Mouse (Mus musculus) liver, embryonic 11.5 days (tissue): ENCODE measurements around the gene Cpb1. TPM values are rescaled to one million over a fixed set of nuclear protein-coding genes. Genes with fewer than 3 reads are reported as not detected.

Experiments
- ATAC-seq: fragments of 200-750 bp; cut with Nextera tagmentation; replicated peaks from 2 replicates; pipeline ENCODE4 v1.8.0; 2017; ENCODE audit warnings: moderate number of reproducible peaks, mild to moderate bottlenecking, moderate TSS enrichment, moderate library complexity; ENCODE audit not compliant: low FRiP score
- DNase-seq: peaks from one replicate; pipeline ENCODE4 v3.0.0-alpha.2; 2017; ENCODE audit warnings: low spot score
- H3K27ac ChIP-seq: fragments of 300-500 bp; sonication (generic); 2 replicates; pipeline ENCODE4 v1.5.1; 2014; ENCODE audit warnings: mild to moderate bottlenecking, low read depth, low read length, control low read depth
- H3K27me3 ChIP-seq: fragments of 300-500 bp; sonication (generic); replicated peaks from 2 replicates; pipeline ENCODE4 v1.6.1; 2014; ENCODE audit warnings: low read length, mixed read lengths; ENCODE audit not compliant: control insufficient read depth, insufficient read depth
- H3K36me3 ChIP-seq: fragments of 300-500 bp; sonication (generic); 2 replicates; pipeline ENCODE4 v1.6.1; 2014; ENCODE audit warnings: mild to moderate bottlenecking, low read length, moderate library complexity, mixed read lengths; ENCODE audit not compliant: control insufficient read depth, insufficient read depth
- H3K4me1 ChIP-seq: fragments of 300-500 bp; sonication (generic); replicated peaks from 2 replicates; pipeline ENCODE4 v1.6.1; 2014; ENCODE audit warnings: low read length, mixed read lengths; ENCODE audit not compliant: control insufficient read depth, insufficient read depth
- H3K4me2 ChIP-seq: fragments of 300-500 bp; sonication (generic); 2 replicates; pipeline ENCODE4 v1.6.1; 2014; ENCODE audit warnings: mild to moderate bottlenecking, control low read depth, moderate library complexity
- H3K4me3 ChIP-seq: fragments of 300-500 bp; sonication (generic); 2 replicates; pipeline ENCODE4 v1.5.1; 2014; ENCODE audit warnings: low read depth, low read length, control low read depth
- H3K9ac ChIP-seq: fragments of 300-500 bp; sonication (generic); 2 replicates; pipeline ENCODE4 v1.6.1; 2014; ENCODE audit warnings: low read depth, low read length, control low read depth
- H3K9me3 ChIP-seq: fragments of 300-500 bp; sonication (generic); 2 replicates; pipeline ENCODE4 v1.6.1; 2016; ENCODE audit warnings: low read length, inconsistent platforms, mixed read lengths; ENCODE audit not compliant: control insufficient read depth
- WGBS: fragments of 180-500 bp; shearing (Covaris S2); extraction: QIAGEN DNeasy Blood & Tissue Kit; methylation state at CpG from one replicate; pipeline ENCODE4 v1.1.7; 2014; 5-methylcytosine and 5-hydroxymethylcytosine counted together
- polyA plus RNA-seq: library from polyadenylated mRNA; unstranded; fragments of >200 nt; fragmentation: Nextera tagmentation; extraction: Ambion mirVana; gene quantifications from 2 replicates; pipeline ENCODE4 v1.2.1, GENCODE M21; 2014

Cpb1 gene
- polyA plus RNA-seq, 1 experiment from 2014 or later = not detected

DNA sequence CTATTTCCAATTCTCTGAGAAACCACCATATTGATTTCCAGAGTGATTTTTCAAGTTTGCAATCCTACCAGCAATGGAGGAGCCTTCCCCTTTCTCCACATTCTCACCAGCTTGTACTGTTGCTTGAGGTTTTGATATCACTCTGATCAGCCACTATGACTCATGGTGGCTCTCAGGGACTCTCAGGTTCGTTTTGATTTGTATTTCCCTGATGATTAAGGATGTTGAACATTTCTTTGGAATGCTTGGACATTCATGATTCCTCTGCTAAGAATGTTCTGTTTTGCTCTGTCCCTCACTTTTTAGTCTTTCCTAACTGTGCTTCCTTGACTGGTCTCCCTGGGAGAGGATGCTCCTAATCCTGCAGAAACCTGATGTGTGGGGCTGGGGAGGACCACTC lies 6.3 kb upstream of the Cpb1 start:
- Histone ChIP-seq H3K4me1 (no peaks in the 10 kb centered on the region), H3K4me2 (no peak overlapping the region), H3K27me3 (no peaks in the 10 kb centered on the region), H3K27ac (no peak overlapping the region), H3K9ac (no peak overlapping the region), H3K4me3 (no peak overlapping the region), H3K36me3 (no peaks in the 10 kb centered on the region), H3K9me3 (no peaks in the 10 kb centered on the region)
- WGBS = 57% methylated on average over 1 of the region's 1 CpGs
- DNase-seq (no peak), ATAC-seq (no peak)

DNA sequence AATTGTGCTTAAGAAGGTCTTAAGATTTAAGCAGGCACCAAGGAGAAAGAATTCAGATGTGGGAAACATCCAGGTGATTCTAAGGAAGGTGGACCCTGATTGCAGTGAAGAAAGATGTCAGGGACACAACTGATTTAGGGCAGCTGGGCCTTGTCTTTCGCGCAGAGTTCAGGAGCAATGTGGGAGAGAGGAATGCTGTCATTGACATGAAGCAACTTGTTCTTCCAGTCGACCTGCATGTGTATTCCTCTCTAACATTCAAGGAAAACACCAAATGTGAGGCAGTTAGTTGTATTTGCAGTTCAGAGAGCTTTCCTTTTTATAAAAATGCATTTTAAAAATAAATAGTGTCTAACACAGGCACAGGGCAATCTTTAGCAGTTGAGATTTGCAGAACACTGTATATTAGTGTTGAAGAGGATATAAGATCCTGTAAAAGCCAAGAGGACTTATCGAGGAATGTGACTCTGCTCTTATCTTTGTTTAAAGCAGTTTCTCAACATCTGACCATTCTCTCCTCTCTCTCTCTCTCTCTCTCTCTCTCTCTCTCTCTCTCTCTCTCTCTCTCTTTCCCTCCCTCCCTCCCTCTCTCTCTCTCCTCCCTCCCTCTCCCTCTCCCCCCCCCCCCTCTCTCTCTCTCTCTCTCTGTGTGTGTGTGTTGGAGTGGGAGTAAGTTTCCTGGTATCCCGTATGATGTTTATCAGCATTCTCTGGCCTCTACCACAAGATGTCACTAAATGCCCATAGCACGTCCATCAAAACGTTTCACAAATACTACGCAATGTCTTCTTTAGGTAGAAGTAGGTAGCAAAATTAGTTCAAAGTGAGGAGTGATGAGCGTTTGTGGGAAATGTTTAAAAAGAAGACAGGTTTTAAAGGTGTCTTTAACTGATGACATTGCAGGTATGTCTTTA lies 20.7 kb downstream of the Cpb1 start:
- DNase-seq (no peak), ATAC-seq (no peak)

GRCm38 (mm10) chr3:20243913-20244312 lies 31.6 kb downstream of the Cpb1 start:
- H3K9ac ChIP-seq = no peak overlapping the region
- H3K36me3 ChIP-seq = no peaks in the 10 kb centered on the region
- H3K4me2 ChIP-seq = no peak overlapping the region
- no peaks in the 10 kb centered on the region for H3K27me3 ChIP-seq
- no peak for ATAC-seq
- 40% methylated on average over 1 of the region's 1 CpGs for WGBS
- H3K4me3 ChIP-seq = no peak overlapping the region
- no peak overlapping the region for H3K27ac ChIP-seq
- no peaks in the 10 kb centered on the region for H3K4me1 ChIP-seq
- no peaks in the 10 kb centered on the region for H3K9me3 ChIP-seq
- DNase-seq = no peak

More for the DNA sequence above, 20.7 kb downstream of the Cpb1 start:
- H3K4me2 ChIP-seq = no peak overlapping the region
- H3K4me1 ChIP-seq = no peaks in the 10 kb centered on the region
- H3K4me3 ChIP-seq = no peak overlapping the region
- no peak overlapping the region for H3K9ac ChIP-seq
- no peaks in the 10 kb centered on the region for H3K36me3 ChIP-seq
- H3K27ac ChIP-seq = no peak overlapping the region
- no peaks in the 10 kb centered on the region for H3K27me3 ChIP-seq
- WGBS = 34% methylated on average over 9 of the region's 9 CpGs
- no peaks in the 10 kb centered on the region for H3K9me3 ChIP-seq

DNA sequence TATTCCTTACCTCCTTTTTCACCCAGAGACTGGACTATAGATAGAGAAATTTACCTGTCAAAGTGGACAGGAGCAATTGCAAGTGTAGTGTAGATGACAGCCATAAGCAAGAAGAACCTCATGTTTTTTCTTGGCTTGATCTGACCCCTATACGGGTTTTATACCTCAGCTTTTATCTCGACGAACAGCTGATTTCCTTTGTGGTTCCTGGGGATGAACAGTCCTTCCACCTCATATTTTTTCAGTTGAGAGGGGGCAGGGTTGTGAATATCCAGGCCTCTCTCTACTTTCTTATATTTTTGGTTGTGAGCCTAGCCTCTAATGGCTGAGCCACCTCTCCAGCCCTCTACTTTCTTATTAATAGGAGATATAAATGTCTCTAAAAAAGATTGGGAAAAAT lies 33.5 kb downstream of the Cpb1 start, which contains the start of gene Cpa3:
TSS of gene Cpa3 (minus strand) at position 132 of the 400 bp plus-strand sequence.
- Histone ChIP-seq H3K27ac (no peak within 1 kb of the TSS), H3K9me3 (no peaks in the 10 kb centered on the region), H3K36me3 (no peaks in the 10 kb centered on the region), H3K9ac (no peak within 1 kb of the TSS), H3K27me3 (no peaks in the 10 kb centered on the region), H3K4me3 (no peak within 1 kb of the TSS), H3K4me1 (no peaks in the 10 kb centered on the region), H3K4me2 (no peak within 1 kb of the TSS)
- 46% methylated on average over 3 of the region's 3 CpGs for WGBS
- ATAC-seq (no peak), DNase-seq (no peak)

- Histone ChIP-seq H3K4me2 (no peak overlapping the region), H3K4me1 (no peaks in the 10 kb centered on the region), H3K36me3 (no peaks in the 10 kb centered on the region), H3K9me3 (no peaks in the 10 kb centered on the region), H3K27me3 (no peaks in the 10 kb centered on the region), H3K4me3 (no peak overlapping the region), H3K9ac (no peak overlapping the region), H3K27ac (no peak overlapping the region)
- no peak for ATAC-seq
- 64% methylated on average over 3 of the region's 3 CpGs for WGBS
- no peak for DNase-seq
Measured at GRCm38 (mm10) chr3:20239741-20240140, 35.8 kb downstream of the Cpb1 start.

- 62% methylated on average over 1 of the region's 1 CpGs for WGBS
- DNase-seq (no peak), ATAC-seq (no peak)
- Histone ChIP-seq H3K27me3 (no peaks in the 10 kb centered on the region), H3K4me2 (no peak overlapping the region), H3K4me1 (no peaks in the 10 kb centered on the region), H3K4me3 (no peak overlapping the region), H3K27ac (no peak overlapping the region), H3K9ac (no peak overlapping the region), H3K36me3 (no peaks in the 10 kb centered on the region), H3K9me3 (no peaks in the 10 kb centered on the region)
Measured at GRCm38 (mm10) chr3:20236965-20237364, 38.6 kb downstream of the Cpb1 start.

GRCm38 (mm10) chr3:20229027-20229426 lies 46.5 kb downstream of the Cpb1 start:
- no peaks in the 10 kb centered on the region for H3K9me3 ChIP-seq
- DNase-seq (no peak), ATAC-seq (no peak)
- H3K4me1 ChIP-seq = no peaks in the 10 kb centered on the region
- H3K4me2 ChIP-seq = no peak overlapping the region
- H3K4me3 ChIP-seq = no peak overlapping the region
- no peak overlapping the region for H3K27ac ChIP-seq
- no peak overlapping the region for H3K9ac ChIP-seq
- WGBS = 69% methylated on average over 1 of the region's 1 CpGs
- H3K27me3 ChIP-seq = no peaks in the 10 kb centered on the region
- H3K36me3 ChIP-seq = no peaks in the 10 kb centered on the region

DNA sequence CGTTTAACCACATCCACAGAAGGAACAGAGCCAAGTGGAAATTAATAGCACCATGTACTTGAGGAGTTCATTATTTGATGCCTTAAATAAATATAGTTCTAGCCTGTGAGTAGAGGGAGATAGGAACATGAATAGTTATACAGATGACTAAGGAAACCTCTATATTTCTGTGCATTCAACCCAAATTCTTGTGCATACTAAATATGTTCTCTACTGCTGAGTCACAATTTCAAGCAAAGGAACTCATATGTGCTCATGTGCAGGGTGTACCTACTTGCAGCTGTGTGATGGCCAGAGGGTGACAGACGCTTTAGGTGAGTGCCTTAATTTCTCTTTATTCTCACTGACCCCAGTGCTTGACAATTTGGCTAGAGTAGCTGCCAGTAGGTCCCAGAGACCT lies 50.1 kb downstream of the Cpb1 start:
- no peak overlapping the region for H3K4me2 ChIP-seq
- no peak overlapping the region for H3K9ac ChIP-seq
- 60% methylated on average over 2 of the region's 2 CpGs for WGBS
- no peak for ATAC-seq
- H3K4me1 ChIP-seq = no peaks in the 10 kb centered on the region
- H3K9me3 ChIP-seq = no peaks in the 10 kb centered on the region
- no peaks in the 10 kb centered on the region for H3K27me3 ChIP-seq
- H3K36me3 ChIP-seq = no peaks in the 10 kb centered on the region
- H3K27ac ChIP-seq = no peak overlapping the region
- no peak for DNase-seq
- H3K4me3 ChIP-seq = no peak overlapping the region
